ENCODE assay signal across 8 mouse cellular contexts in genomic region chr6:53267036-53267435, GRCm38 (mm10). TPM values are rescaled to one million over a fixed set of nuclear protein-coding genes. Genes with fewer than 3 reads are reported as not detected.
A peak's percentile ranks its signal among the peaks of the same experiment; 100 is the strongest.
DNase-seq lines count a peak whose midpoint lies in the region; ATAC-seq and TF ChIP-seq lines count a peak whose summit lies in the region.
"Had no signal": no experiment of that assay in that cellular context is flagged by ENCODE, and none has a peak within 500 bp of the region (broad histone marks: within the 10 kb centered on the region; RNA-seq: fewer than 3 reads in every experiment).

No protein-coding gene starts in this region.

- H3K27me3 ChIP-seq in lung, embryonic 14.5 days (ENCODE audit: insufficient read depth, low read length), result no peaks in the 10 kb centered on the region
- no peaks in the 10 kb centered on the region for H3K27me3 ChIP-seq in heart, embryonic 13.5 days (replicated peaks)
- H3K27me3 ChIP-seq: embryonic facial prominence, embryonic 12.5 days had no signal

- no peaks in the 10 kb centered on the region for H3K9me3 ChIP-seq in lung, embryonic 14.5 days (ENCODE audit: low read depth, low read length)
- no peaks in the 10 kb centered on the region for H3K9me3 ChIP-seq in heart, embryonic 13.5 days
- H3K9me3 ChIP-seq: embryonic facial prominence, embryonic 12.5 days had no signal

- WGBS in lung, embryonic 14.5 days, result 28% methylated on average over 7 of the region's 7 CpGs
- 21% methylated on average over 7 of the region's 7 CpGs for WGBS in lung, adult 2 months
- 23% methylated on average over 7 of the region's 7 CpGs for WGBS in heart, embryonic 13.5 days

- no peak overlapping the region for H3K9ac ChIP-seq in lung, embryonic 14.5 days
- H3K9ac ChIP-seq in heart, embryonic 13.5 days, result no peak overlapping the region
- H3K9ac ChIP-seq: embryonic facial prominence, embryonic 12.5 days had no signal

- DNase-seq in lung, embryonic 14.5 days, result peak; percentile 76
- no peak for DNase-seq in lung, adult 2 months
- DNase-seq in embryo, embryonic 9.5 days (ENCODE audit: extremely low spot score), result peak; percentile 43
- peak; percentile 45 for DNase-seq in skeletal muscle tissue, adult 2 months (ENCODE audit: low read depth, low spot score)
- no peak for DNase-seq in layer of hippocampus, adult 9-10 months (ENCODE audit: low spot score)

- H3K36me3 ChIP-seq in lung, embryonic 14.5 days (ENCODE audit: insufficient read depth), result no peaks in the 10 kb centered on the region
- H3K36me3 ChIP-seq in heart, embryonic 13.5 days, result no peaks in the 10 kb centered on the region
- H3K36me3 ChIP-seq: embryonic facial prominence, embryonic 12.5 days had no signal

- no peak overlapping the region for H3K27ac ChIP-seq in lung, embryonic 14.5 days (ENCODE audit: low read depth)
- H3K27ac ChIP-seq in heart, embryonic 13.5 days (replicated peaks), result no peak overlapping the region
- H3K27ac ChIP-seq: embryonic facial prominence, embryonic 12.5 days had no signal

- peak; percentile 53 for TF ChIP-seq CTCF in lung, embryonic 14.5 days (IDR thresholded peaks at IDR 0.05; ENCODE audit: low read depth)
- no peak for TF ChIP-seq CTCF in lung, adult 2 months (IDR thresholded peaks at IDR 0.05; ENCODE audit: insufficient read depth, low read length)

- no peak overlapping the region for H3K4me3 ChIP-seq in lung, embryonic 14.5 days (ENCODE audit: low read depth, low read length)
- no peak overlapping the region for H3K4me3 ChIP-seq in lung, adult 2 months (replicated peaks; ENCODE audit: extremely low read depth, low read depth, low read length)
- 0 out of 2 replicates have a peak overlapping the region, but pooled peaks have one; percentile 4 for H3K4me3 ChIP-seq in heart, embryonic 13.5 days
- H3K4me3 ChIP-seq: embryonic facial prominence, embryonic 12.5 days had no signal

- ATAC-seq in lung, embryonic 14.5 days (ENCODE audit: insufficient read depth), result no peak
- no peak for ATAC-seq in heart, embryonic 13.5 days (ENCODE audit: extremely low read depth, insufficient number of reproducible peaks, low FRiP score, low TSS enrichment)
- no peak for ATAC-seq in frontal cortex, adult (ENCODE audit: low TSS enrichment)

- H3K4me2 ChIP-seq in lung, embryonic 14.5 days, result no peak overlapping the region; the same call in 1 of the 2 replicates
- H3K4me2 ChIP-seq in heart, embryonic 13.5 days, result peak overlapping the region; percentile 47
- H3K4me2 ChIP-seq: embryonic facial prominence, embryonic 12.5 days had no signal

- 0 out of 2 replicates have a peak, but pooled peaks cover 3% of the 10 kb centered on the region for H3K4me1 ChIP-seq in lung, embryonic 14.5 days (ENCODE audit: insufficient read depth)
- no peaks in the 10 kb centered on the region for H3K4me1 ChIP-seq in lung, adult 2 months (ENCODE audit: control insufficient read depth, insufficient read depth, low read length)
- H3K4me1 ChIP-seq in heart, embryonic 13.5 days, result peaks cover 33% of the 10 kb centered on the region

- no peak for TF ChIP-seq POLR2A in lung, adult 2 months (IDR thresholded peaks at IDR 0.05; ENCODE audit: borderline replicate concordance, extremely low read depth, low read depth, low read length)

RNA-seq across cellular contexts. Expression of gene Creb5, which starts 20.0 kb away (rescaled TPM):
- 6.4 and 7.7 TPM in 2 replicates for polyA plus RNA-seq in lung, embryonic 14.5 days (2014; fragmentation: Nextera tagmentation; extraction: Ambion mirVana)
- 3.5 and 4.0 TPM in 2 replicates for polyA plus RNA-seq in lung, adult 2 months (2012; rRNA removed)
- polyA plus RNA-seq in heart, embryonic 13.5 days (2015; fragmentation: Nextera tagmentation; extraction: Ambion mirVana), result 31.1 and 33.0 TPM in 2 replicates

Comparison
In these comparisons a context has a peak if more than half of its experiments do, and no peak if none do; other contexts are left out.
1. DNase-seq: peak in lung, embryonic 14.5 days (single experiment), embryo, embryonic 9.5 days (single experiment) and skeletal muscle tissue, adult 2 months (single experiment); none in lung, adult 2 months (single experiment) and layer of hippocampus, adult 9-10 months (single experiment).